Mouse (Mus musculus): Measurements from ENCODE around the gene Rgl3. TPM values are rescaled to one million over a fixed set of nuclear protein-coding genes. Genes with fewer than 3 reads are reported as not detected.

Gene Rgl3
- polyA plus RNA-seq, 1 experiment: 3.8 TPM

GRCm38 (mm10) chr9:21978398-21979128 is 10.7 kb downstream of the Rgl3 start:
- Histone ChIP-seq H3K27ac (ENCODE audit: insufficient read depth, low read depth, low read length) (no peak overlapping the region), H3K36me3 (ENCODE audit: control insufficient read depth, insufficient read depth, low read length) (no peaks in the 10 kb centered on the region), H3K27me3 (ENCODE audit: control insufficient read depth, insufficient read depth, low read length) (no peaks in the 10 kb centered on the region), H3K4me1 (ENCODE audit: control insufficient read depth, insufficient read depth, insufficient read length, low read length) (no peaks in the 10 kb centered on the region), H3K4me3 (ENCODE audit: low read depth, low read length) (no peak overlapping the region)
- TF ChIP-seq POLR2A (IDR thresholded peaks at IDR 0.05; ENCODE audit: low read depth, low read length): no peak
- no peak for TF ChIP-seq CTCF (IDR thresholded peaks at IDR 0.05; ENCODE audit: extremely low read depth, insufficient read length, insufficient replicate concordance, low read depth, low read length)
- 83% methylated on average over 4 of the region's 4 CpGs for WGBS

- TF ChIP-seq CTCF (IDR thresholded peaks at IDR 0.05; ENCODE audit: extremely low read depth, insufficient read length, insufficient replicate concordance, low read depth, low read length) (peak; percentile 73; the same call in 1 of the 2 replicates), POLR2A (IDR thresholded peaks at IDR 0.05; ENCODE audit: low read depth, low read length) (no peak)
- no peak overlapping the region for H3K4me3 ChIP-seq (ENCODE audit: low read depth, low read length)
- no peaks in the 10 kb centered on the region for H3K36me3 ChIP-seq (ENCODE audit: control insufficient read depth, insufficient read depth, low read length)
- no peak overlapping the region for H3K27ac ChIP-seq (ENCODE audit: insufficient read depth, low read depth, low read length)
- no peaks in the 10 kb centered on the region for H3K27me3 ChIP-seq (ENCODE audit: control insufficient read depth, insufficient read depth, low read length)
- WGBS: 25% methylated on average over 2 of the region's 2 CpGs
- no peaks in the 10 kb centered on the region for H3K4me1 ChIP-seq (ENCODE audit: control insufficient read depth, insufficient read depth, insufficient read length, low read length)
Measured at GRCm38 (mm10) chr9:21977972-21978371, 11.3 kb downstream of the Rgl3 start.

GRCm38 (mm10) chr9:21977331-21977730 is 11.9 kb downstream of the Rgl3 start:
- 86% methylated on average over 5 of the region's 5 CpGs for WGBS
- no peak overlapping the region for H3K4me3 ChIP-seq (ENCODE audit: low read depth, low read length)
- no peak overlapping the region for H3K27ac ChIP-seq (ENCODE audit: insufficient read depth, low read depth, low read length)
- no peaks in the 10 kb centered on the region for H3K27me3 ChIP-seq (ENCODE audit: control insufficient read depth, insufficient read depth, low read length)
- H3K4me1 ChIP-seq (ENCODE audit: control insufficient read depth, insufficient read depth, insufficient read length, low read length): no peaks in the 10 kb centered on the region
- no peak for TF ChIP-seq POLR2A (IDR thresholded peaks at IDR 0.05; ENCODE audit: low read depth, low read length)
- no peak for TF ChIP-seq CTCF (IDR thresholded peaks at IDR 0.05; ENCODE audit: extremely low read depth, insufficient read length, insufficient replicate concordance, low read depth, low read length)
- no peaks in the 10 kb centered on the region for H3K36me3 ChIP-seq (ENCODE audit: control insufficient read depth, insufficient read depth, low read length)

GRCm38 (mm10) chr9:21976626-21977175 is 12.5 kb downstream of the Rgl3 start:
- WGBS: 63% methylated on average over 10 of the region's 10 CpGs

GRCm38 (mm10) chr9:21969304-21969703 is 19.9 kb downstream of the Rgl3 start:
- no peaks in the 10 kb centered on the region for H3K36me3 ChIP-seq (ENCODE audit: control insufficient read depth, insufficient read depth, low read length)
- WGBS: 69% methylated on average over 4 of the region's 4 CpGs
- no peak overlapping the region for H3K4me3 ChIP-seq (ENCODE audit: low read depth, low read length)
- H3K4me1 ChIP-seq (ENCODE audit: control insufficient read depth, insufficient read depth, insufficient read length, low read length): no peaks in the 10 kb centered on the region
- H3K27me3 ChIP-seq (ENCODE audit: control insufficient read depth, insufficient read depth, low read length): peaks cover 2% of the 10 kb centered on the region; the same call in 1 of the 2 replicates
- H3K27ac ChIP-seq (ENCODE audit: insufficient read depth, low read depth, low read length): no peak overlapping the region
- TF ChIP-seq CTCF (IDR thresholded peaks at IDR 0.05; ENCODE audit: extremely low read depth, insufficient read length, insufficient replicate concordance, low read depth, low read length) (no peak), POLR2A (IDR thresholded peaks at IDR 0.05; ENCODE audit: low read depth, low read length) (no peak)

More at GRCm38 (mm10) chr9:21976626-21977175, 12.5 kb downstream of the Rgl3 start:
- no peak overlapping the region for H3K27ac ChIP-seq (ENCODE audit: insufficient read depth, low read depth, low read length)
- TF ChIP-seq CTCF (IDR thresholded peaks at IDR 0.05; ENCODE audit: extremely low read depth, insufficient read length, insufficient replicate concordance, low read depth, low read length) (no peak), POLR2A (IDR thresholded peaks at IDR 0.05; ENCODE audit: low read depth, low read length) (no peak)
- H3K4me3 ChIP-seq (ENCODE audit: low read depth, low read length): no peak overlapping the region
- H3K36me3 ChIP-seq (ENCODE audit: control insufficient read depth, insufficient read depth, low read length): no peaks in the 10 kb centered on the region
- H3K27me3 ChIP-seq (ENCODE audit: control insufficient read depth, insufficient read depth, low read length): no peaks in the 10 kb centered on the region
- no peaks in the 10 kb centered on the region for H3K4me1 ChIP-seq (ENCODE audit: control insufficient read depth, insufficient read depth, insufficient read length, low read length)

- no peaks in the 10 kb centered on the region for H3K36me3 ChIP-seq (ENCODE audit: control insufficient read depth, insufficient read depth, low read length)
- 41% methylated on average over 6 of the region's 6 CpGs for WGBS
- peaks cover 2% of the 10 kb centered on the region; the same call in 1 of the 2 replicates for H3K27me3 ChIP-seq (ENCODE audit: control insufficient read depth, insufficient read depth, low read length)
- no peak overlapping the region for H3K4me3 ChIP-seq (ENCODE audit: low read depth, low read length)
- H3K27ac ChIP-seq (ENCODE audit: insufficient read depth, low read depth, low read length): no peak overlapping the region
- TF ChIP-seq POLR2A (IDR thresholded peaks at IDR 0.05; ENCODE audit: low read depth, low read length) (no peak), CTCF (IDR thresholded peaks at IDR 0.05; ENCODE audit: extremely low read depth, insufficient read length, insufficient replicate concordance, low read depth, low read length) (no peak)
- no peaks in the 10 kb centered on the region for H3K4me1 ChIP-seq (ENCODE audit: control insufficient read depth, insufficient read depth, insufficient read length, low read length)
Measured at GRCm38 (mm10) chr9:21968883-21969282, 20.4 kb downstream of the Rgl3 start.

GRCm38 (mm10) chr9:21963417-21963816 is 25.8 kb downstream of the Rgl3 start, which contains the start of gene Epor:
Gene Epor (minus strand): TSS chr9:21963506.
- no peak within 1 kb of the TSS for H3K27ac ChIP-seq (ENCODE audit: insufficient read depth, low read depth, low read length)

More at GRCm38 (mm10) chr9:21963417-21963816, 25.8 kb downstream of the Rgl3 start, which contains the start of gene Epor:
- Histone ChIP-seq H3K4me3 (ENCODE audit: low read depth, low read length) (peak within 1 kb of the TSS; percentile 57), H3K27me3 (ENCODE audit: control insufficient read depth, insufficient read depth, low read length) (peaks cover 32% of the 10 kb centered on the region), H3K4me1 (ENCODE audit: control insufficient read depth, insufficient read depth, insufficient read length, low read length) (peaks cover 15% of the 10 kb centered on the region), H3K36me3 (ENCODE audit: control insufficient read depth, insufficient read depth, low read length) (no peaks in the 10 kb centered on the region)
- TF ChIP-seq CTCF (IDR thresholded peaks at IDR 0.05; ENCODE audit: extremely low read depth, insufficient read length, insufficient replicate concordance, low read depth, low read length): no peak
- TF ChIP-seq POLR2A (IDR thresholded peaks at IDR 0.05; ENCODE audit: low read depth, low read length): no peak
- 42% methylated on average over 8 of the region's 8 CpGs for WGBS
